Mouse (Mus musculus) testis, adult 2 months (tissue): ENCODE data around the gene Dhh. TPM values are rescaled to one million over a fixed set of nuclear protein-coding genes. Genes with fewer than 3 reads are reported as not detected.

Experiments
- H3K27ac ChIP-seq: fragments of 200-500 bp; 2 replicates; pipeline ENCODE4 v1.5.1; 2012; ENCODE audit warnings: low read depth, low read length; ENCODE audit not compliant: control insufficient read depth, insufficient read depth
- H3K27me3 ChIP-seq: fragments of 200-500 bp; 2 replicates; pipeline ENCODE4 v1.6.1; 2012; ENCODE audit warnings: mild to moderate bottlenecking, low read length, moderate library complexity; ENCODE audit not compliant: control insufficient read depth, insufficient read depth
- H3K36me3 ChIP-seq: fragments of 200-500 bp; 2 replicates; pipeline ENCODE4 v1.6.1; 2012; ENCODE audit warnings: mild to moderate bottlenecking, low read length; ENCODE audit not compliant: control insufficient read depth, insufficient read depth
- H3K4me1 ChIP-seq: fragments of 200-500 bp; 2 replicates; pipeline ENCODE4 v1.6.1; 2012; ENCODE audit warnings: low read length; ENCODE audit not compliant: control insufficient read depth, insufficient read depth
- H3K4me3 ChIP-seq: fragments of 200-500 bp; 2 replicates; pipeline ENCODE4 v1.5.1; 2012; ENCODE audit warnings: low read depth, mild to moderate bottlenecking, low read length, moderate library complexity, mixed read lengths; ENCODE audit not compliant: control insufficient read depth
- CTCF ChIP-seq: fragments of 200-500 bp; IDR thresholded peaks from 2 replicates; pipeline ENCODE4 v1.5.1; 2012; ENCODE audit warnings: low read depth, mild to moderate bottlenecking, inconsistent platforms, low read length, moderate library complexity; ENCODE audit not compliant: control insufficient read depth, insufficient read depth, insufficient replicate concordance
- POLR2A ChIP-seq: fragments of 200-500 bp; IDR thresholded peaks from 2 replicates; pipeline ENCODE4 v1.6.1; 2012; ENCODE audit warnings: low read depth, mild to moderate bottlenecking, inconsistent platforms, low read length, moderate library complexity; ENCODE audit not compliant: control insufficient read depth
- polyA plus RNA-seq: library from polyadenylated mRNA; depleted of rRNA; stranded (reverse); fragments of >200 nt; gene quantifications from 2 replicates; pipeline ENCODE4 v1.2.3, GENCODE M21; 2012

Dhh gene
- polyA plus RNA-seq, 1 experiment = 10.8 TPM

- no peaks in the 10 kb centered on the region for H3K27me3 ChIP-seq
Observed at GRCm38 (mm10) chr15:98864951-98865350, 33.4 kb downstream of the Dhh start.

GRCm38 (mm10) chr15:98863451-98863958, 34.8 kb downstream of the Dhh start:
- H3K27me3 ChIP-seq = no peaks in the 10 kb centered on the region
- no peak for TF ChIP-seq POLR2A
- no peak for TF ChIP-seq CTCF
- H3K36me3 ChIP-seq = peaks cover 8% of the 10 kb centered on the region
- peaks cover 9% of the 10 kb centered on the region; the same call in 1 of the 2 replicates for H3K4me1 ChIP-seq
- H3K27ac ChIP-seq = no peak overlapping the region
- no peak overlapping the region for H3K4me3 ChIP-seq

More at GRCm38 (mm10) chr15:98864951-98865350, 33.4 kb downstream of the Dhh start:
- Histone ChIP-seq H3K27ac (no peak overlapping the region), H3K4me3 (no peak overlapping the region), H3K4me1 (peaks cover 14% of the 10 kb centered on the region), H3K36me3 (peaks cover 7% of the 10 kb centered on the region)
- TF ChIP-seq POLR2A (no peak), CTCF (no peak)

- peaks cover 8% of the 10 kb centered on the region for H3K36me3 ChIP-seq
- TF ChIP-seq CTCF = no peak
- no peak for TF ChIP-seq POLR2A
- no peaks in the 10 kb centered on the region for H3K27me3 ChIP-seq
- H3K4me1 ChIP-seq = peaks cover 4% of the 10 kb centered on the region; the same call in 1 of the 2 replicates
- no peak overlapping the region for H3K4me3 ChIP-seq
- H3K27ac ChIP-seq = no peak overlapping the region
Observed at GRCm38 (mm10) chr15:98861701-98862410, 36.5 kb downstream of the Dhh start.

GRCm38 (mm10) chr15:98860921-98861320, 37.4 kb downstream of the Dhh start:
- peaks cover 8% of the 10 kb centered on the region for H3K36me3 ChIP-seq

GRCm38 (mm10) chr15:98859319-98860043, 38.9 kb downstream of the Dhh start:
- TF ChIP-seq CTCF (no peak), POLR2A (no peak)

More at GRCm38 (mm10) chr15:98860921-98861320, 37.4 kb downstream of the Dhh start:
- H3K27me3 ChIP-seq = no peaks in the 10 kb centered on the region
- H3K4me1 ChIP-seq = peaks cover 3% of the 10 kb centered on the region; the same call in 1 of the 2 replicates
- no peak overlapping the region for H3K4me3 ChIP-seq
- H3K27ac ChIP-seq = no peak overlapping the region
- TF ChIP-seq POLR2A (no peak), CTCF (no peak)

GRCm38 (mm10) chr15:98854214-98854613, 44.1 kb downstream of the Dhh start:
- Histone ChIP-seq H3K27ac (no peak overlapping the region), H3K27me3 (no peaks in the 10 kb centered on the region), H3K36me3 (peaks cover 2% of the 10 kb centered on the region; the same call in 1 of the 2 replicates), H3K4me1 (no peaks in the 10 kb centered on the region), H3K4me3 (no peak overlapping the region)
- TF ChIP-seq POLR2A (no peak), CTCF (no peak)

More at GRCm38 (mm10) chr15:98859319-98860043, 38.9 kb downstream of the Dhh start:
- no peaks in the 10 kb centered on the region for H3K27me3 ChIP-seq
- H3K4me3 ChIP-seq = no peak overlapping the region
- H3K27ac ChIP-seq = no peak overlapping the region
- no peaks in the 10 kb centered on the region for H3K4me1 ChIP-seq
- H3K36me3 ChIP-seq = peaks cover 7% of the 10 kb centered on the region
